Mouse (Mus musculus) lung, postnatal 0 days (tissue): ENCODE measurements around the gene Actn4.

Experiments used
- CTCF ChIP-seq: IDR thresholded peaks from 2 replicates; pipeline ENCODE4 v1.5.1; 2016; ENCODE audit warnings: antibody characterized with exemption, mild to moderate bottlenecking
- EP300 ChIP-seq: IDR thresholded peaks from 2 replicates; pipeline ENCODE4 v1.6.1; 2016; ENCODE audit warnings: antibody characterized with exemption, mild to moderate bottlenecking, control low read depth

- TF ChIP-seq EP300 (no peak), CTCF (no peak)
Observed at GRCm38 (mm10) chr7:28971029-28971428, 8.9 kb upstream of the Actn4 start.
